Mouse (Mus musculus) limb, embryonic 11.5 days (tissue): Measurements from ENCODE around the gene Lactb. TPM values are rescaled to one million over a fixed set of nuclear protein-coding genes. Genes with fewer than 3 reads are reported as not detected.

Experiments used
- ATAC-seq: fragments of 200-750 bp; cut with Nextera tagmentation; 2 replicates; pipeline ENCODE4 v1.8.0; 2017; ENCODE audit warnings: low read depth; ENCODE audit not compliant: insufficient number of reproducible peaks, low FRiP score, low TSS enrichment
- DNase-seq: peaks from one replicate; pipeline ENCODE4 v3.0.0-alpha.2; 2015; ENCODE audit warnings: low spot score
- H3K27ac ChIP-seq: fragments of 300-500 bp; sonication (generic); replicated peaks from 2 replicates; pipeline ENCODE4 v1.5.1; 2014; ENCODE audit warnings: low read depth, mild to moderate bottlenecking, low read length
- H3K27me3 ChIP-seq: fragments of 300-500 bp; sonication (generic); 2 replicates; pipeline ENCODE4 v1.6.1; 2014; ENCODE audit warnings: mild to moderate bottlenecking, low read length, mixed read lengths; ENCODE audit not compliant: control insufficient read depth, insufficient read depth
- H3K36me3 ChIP-seq: fragments of 300-500 bp; sonication (generic); 2 replicates; pipeline ENCODE4 v1.6.1; 2014; ENCODE audit warnings: mild to moderate bottlenecking, low read length, moderate library complexity, mixed read lengths; ENCODE audit not compliant: control insufficient read depth, insufficient read depth
- H3K4me1 ChIP-seq: fragments of 300-500 bp; sonication (generic); 2 replicates; pipeline ENCODE4 v1.6.1; 2014; ENCODE audit warnings: low read length, mixed read lengths; ENCODE audit not compliant: control insufficient read depth, insufficient read depth
- H3K4me2 ChIP-seq: fragments of 300-500 bp; sonication (generic); 2 replicates; pipeline ENCODE4 v1.6.1; 2014; ENCODE audit warnings: low read depth, mild to moderate bottlenecking, moderate library complexity; ENCODE audit not compliant: severe bottlenecking
- H3K4me3 ChIP-seq: fragments of 300-500 bp; sonication (generic); 2 replicates; pipeline ENCODE4 v1.5.1; 2014; ENCODE audit warnings: low read depth, low read length
- H3K9ac ChIP-seq: fragments of 300-500 bp; sonication (generic); 2 replicates; pipeline ENCODE4 v1.6.1; 2014; ENCODE audit warnings: mild to moderate bottlenecking, low read length
- H3K9me3 ChIP-seq: fragments of 300-500 bp; sonication (generic); 2 replicates; pipeline ENCODE4 v1.6.1; 2016; ENCODE audit warnings: low read length; ENCODE audit not compliant: control insufficient read depth
- WGBS: fragments of 180-500 bp; shearing (Covaris S2); extraction: QIAGEN DNeasy Blood & Tissue Kit; methylation state at CpG from one replicate; pipeline ENCODE4 v1.1.7; 2014; 5-methylcytosine and 5-hydroxymethylcytosine counted together
- polyA plus RNA-seq: library from polyadenylated mRNA; unstranded; fragments of >200 nt; fragmentation: Nextera tagmentation; extraction: Ambion mirVana; gene quantifications from 2 replicates; pipeline ENCODE4 v1.2.1, GENCODE M21; 2014

Gene Lactb
- polyA plus RNA-seq, 1 experiment from 2014 or later, result 9.0 TPM

DNA sequence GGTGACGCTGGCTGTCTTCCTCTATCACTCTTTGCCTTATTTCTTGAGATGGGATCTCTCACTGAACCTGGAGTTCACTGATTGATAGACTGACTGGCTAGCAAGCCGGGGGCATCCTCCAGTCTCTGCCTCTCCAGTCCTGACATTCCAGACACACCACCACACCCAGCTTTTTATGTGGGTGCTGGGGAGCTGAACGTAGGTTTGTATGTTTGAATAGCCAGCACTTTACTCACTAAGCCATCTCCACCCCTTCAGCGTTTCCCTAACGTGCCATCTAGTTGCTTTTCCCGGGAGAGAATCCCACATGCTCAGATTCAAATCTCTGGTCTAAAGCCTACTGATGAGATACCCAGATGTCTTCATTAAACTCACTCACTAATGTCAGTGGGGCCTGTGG, 14.3 kb upstream of the Lactb start:
- Histone ChIP-seq H3K4me1 (no peaks in the 10 kb centered on the region), H3K27ac (no peak overlapping the region), H3K36me3 (no peaks in the 10 kb centered on the region), H3K4me3 (no peak overlapping the region), H3K4me2 (no peak overlapping the region), H3K27me3 (no peaks in the 10 kb centered on the region), H3K9ac (no peak overlapping the region), H3K9me3 (no peaks in the 10 kb centered on the region)
- ATAC-seq (no peak), DNase-seq (no peak)
- 83% methylated on average over 6 of the region's 6 CpGs for WGBS

- DNase-seq (no peak), ATAC-seq (no peak)
- Histone ChIP-seq H3K9me3 (no peaks in the 10 kb centered on the region), H3K27ac (no peak overlapping the region), H3K4me3 (no peak overlapping the region), H3K4me2 (no peak overlapping the region), H3K4me1 (no peaks in the 10 kb centered on the region), H3K36me3 (no peaks in the 10 kb centered on the region), H3K27me3 (no peaks in the 10 kb centered on the region), H3K9ac (no peak overlapping the region)
- WGBS, result 76% methylated on average over 6 of the region's 6 CpGs
These were observed 13.7 kb upstream of the Lactb start for GRCm38 (mm10) chr9:66988888-66989414.

DNA sequence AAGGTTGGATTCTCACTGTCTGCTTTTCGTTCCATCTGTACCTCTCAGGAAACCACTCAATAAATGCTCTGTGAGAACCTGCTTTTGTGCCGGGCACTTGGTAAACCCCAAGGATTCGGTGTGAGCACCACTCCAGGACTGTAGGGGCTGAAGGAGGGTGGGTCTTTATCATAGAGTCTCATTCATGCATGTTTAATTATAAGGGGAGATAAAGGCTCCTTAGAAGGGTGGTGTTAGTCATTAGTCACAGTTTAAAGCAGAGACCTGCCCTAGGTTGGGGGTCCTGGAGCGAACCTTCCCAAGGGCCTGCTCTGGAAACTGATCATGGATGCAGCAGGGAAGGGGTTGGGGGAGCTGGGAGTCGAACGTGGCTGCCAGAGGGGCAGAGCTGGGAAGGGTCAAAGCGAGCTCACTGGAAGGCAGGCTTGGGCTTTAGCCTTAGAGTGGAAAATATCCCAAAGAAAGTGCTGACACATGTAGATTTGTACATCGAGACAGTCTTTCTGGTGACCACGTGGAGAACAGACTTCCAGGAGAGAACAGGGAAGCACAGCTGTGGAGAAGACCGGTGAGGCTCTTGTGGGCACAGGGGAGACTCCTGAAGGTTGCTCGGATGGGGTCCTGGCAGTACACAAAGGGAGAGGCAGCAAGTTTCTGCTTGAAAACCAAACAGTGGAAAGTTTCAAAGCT, 13.1 kb upstream of the Lactb start:
- no peak overlapping the region for H3K4me2 ChIP-seq
- ATAC-seq (no peak), DNase-seq (no peak)
- no peaks in the 10 kb centered on the region for H3K36me3 ChIP-seq
- H3K9me3 ChIP-seq, result no peaks in the 10 kb centered on the region
- WGBS, result 77% methylated on average over 11 of the region's 11 CpGs
- H3K4me3 ChIP-seq, result no peak overlapping the region
- no peaks in the 10 kb centered on the region for H3K27me3 ChIP-seq
- H3K4me1 ChIP-seq, result no peaks in the 10 kb centered on the region
- no peak overlapping the region for H3K9ac ChIP-seq
- H3K27ac ChIP-seq, result 0 out of 2 replicates have a peak overlapping the region, but pooled peaks have one; percentile 14

- no peak overlapping the region for H3K27ac ChIP-seq
- no peak overlapping the region for H3K9ac ChIP-seq
- no peaks in the 10 kb centered on the region for H3K36me3 ChIP-seq
- no peak for DNase-seq
- no peak overlapping the region for H3K4me2 ChIP-seq
- 86% methylated on average over 7 of the region's 7 CpGs for WGBS
- ATAC-seq, result no peak
- no peaks in the 10 kb centered on the region for H3K27me3 ChIP-seq
- no peaks in the 10 kb centered on the region for H3K9me3 ChIP-seq
- H3K4me3 ChIP-seq, result no peak overlapping the region
- H3K4me1 ChIP-seq, result no peaks in the 10 kb centered on the region
These were observed 10.1 kb upstream of the Lactb start for GRCm38 (mm10) chr9:66985377-66985776.

DNA sequence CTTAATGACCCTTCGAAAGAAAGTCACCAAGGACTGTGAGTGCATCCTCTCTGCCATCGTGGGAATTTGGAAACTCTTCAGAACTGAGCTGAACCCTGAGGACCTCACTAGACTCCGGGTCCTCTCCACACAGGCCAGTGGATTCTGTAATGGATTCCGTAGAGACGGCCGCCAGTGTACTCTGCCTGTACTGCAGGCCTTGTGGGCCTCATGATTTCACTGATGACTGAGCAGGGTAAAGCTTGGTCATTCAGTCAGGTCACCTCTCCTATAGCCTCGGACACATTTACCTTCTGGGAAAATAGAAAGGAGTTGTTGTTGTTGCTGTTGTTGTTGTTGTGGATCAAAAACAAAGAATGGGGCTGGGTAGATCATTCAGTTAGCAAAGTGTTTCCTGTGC, 6.8 kb upstream of the Lactb start:
- Histone ChIP-seq H3K9me3 (no peaks in the 10 kb centered on the region), H3K27me3 (no peaks in the 10 kb centered on the region), H3K4me1 (no peaks in the 10 kb centered on the region), H3K4me2 (no peak overlapping the region), H3K36me3 (no peaks in the 10 kb centered on the region), H3K4me3 (no peak overlapping the region), H3K27ac (no peak overlapping the region), H3K9ac (no peak overlapping the region)
- DNase-seq (no peak), ATAC-seq (no peak)
- 85% methylated on average over 7 of the region's 7 CpGs for WGBS

DNA sequence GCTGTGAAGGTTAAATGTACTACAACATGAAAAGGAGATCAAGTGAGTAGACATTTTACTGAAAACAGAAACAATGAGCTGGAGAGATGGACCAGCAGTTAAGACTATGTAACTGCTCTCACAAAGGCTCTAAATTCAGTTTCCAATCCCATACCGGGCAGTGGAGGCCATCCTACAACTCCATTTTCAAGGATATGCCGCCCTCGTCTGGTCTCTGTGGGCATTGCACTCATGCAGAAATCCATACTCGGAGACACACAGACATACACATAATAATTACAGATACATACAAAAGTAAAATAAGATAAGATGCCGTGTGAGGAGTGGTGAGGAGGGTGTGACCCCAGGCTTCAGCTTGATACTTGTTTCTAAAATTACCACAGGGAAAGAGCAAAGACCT, 5.2 kb upstream of the Lactb start:
- Histone ChIP-seq H3K27ac (no peak overlapping the region), H3K4me3 (no peak overlapping the region), H3K36me3 (no peaks in the 10 kb centered on the region), H3K4me1 (no peaks in the 10 kb centered on the region), H3K9ac (no peak overlapping the region), H3K9me3 (no peaks in the 10 kb centered on the region), H3K27me3 (no peaks in the 10 kb centered on the region), H3K4me2 (no peak overlapping the region)
- ATAC-seq (no peak), DNase-seq (peak; percentile 88)
- WGBS, result 16% methylated on average over 5 of the region's 5 CpGs

DNA sequence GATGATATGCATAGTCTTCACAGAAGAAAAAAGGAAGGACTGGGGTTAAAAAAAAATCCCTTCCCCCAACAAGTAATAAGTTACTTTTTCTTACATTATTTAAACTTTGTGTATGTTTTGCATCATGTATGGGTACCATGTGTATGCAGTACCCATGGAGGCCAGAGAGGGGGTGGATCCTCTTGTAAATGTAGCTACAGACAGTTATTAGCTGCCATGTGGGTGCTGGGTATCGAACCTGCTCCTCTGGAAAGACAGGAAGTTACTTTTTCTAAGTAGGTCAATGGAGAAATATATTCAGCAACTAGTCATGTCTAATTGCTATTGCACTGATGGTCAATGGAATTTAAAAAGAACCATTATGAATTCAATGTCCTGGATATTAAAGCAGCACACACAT, 3.2 kb upstream of the Lactb start:
- no peak for DNase-seq
- Histone ChIP-seq H3K27me3 (no peaks in the 10 kb centered on the region), H3K4me1 (no peaks in the 10 kb centered on the region), H3K4me3 (no peak overlapping the region), H3K9me3 (no peaks in the 10 kb centered on the region), H3K36me3 (no peaks in the 10 kb centered on the region), H3K27ac (no peak overlapping the region), H3K4me2 (no peak overlapping the region), H3K9ac (no peak overlapping the region)
- ATAC-seq, result no peak
- 76% methylated on average over 1 of the region's 1 CpGs for WGBS

- H3K27me3 ChIP-seq, result no peaks in the 10 kb centered on the region
- DNase-seq (no peak), ATAC-seq (no peak)
- H3K4me3 ChIP-seq, result no peak overlapping the region
- no peak overlapping the region for H3K4me2 ChIP-seq
- H3K4me1 ChIP-seq, result no peaks in the 10 kb centered on the region
- no peak overlapping the region for H3K9ac ChIP-seq
- 92% methylated on average over 1 of the region's 1 CpGs for whole genome bisulfite sequencing
- H3K9me3 ChIP-seq, result no peaks in the 10 kb centered on the region
- H3K36me3 ChIP-seq, result no peaks in the 10 kb centered on the region
- no peak overlapping the region for H3K27ac ChIP-seq
These were observed 2.7 kb upstream of the Lactb start for GRCm38 (mm10) chr9:66977982-66978381.

DNA sequence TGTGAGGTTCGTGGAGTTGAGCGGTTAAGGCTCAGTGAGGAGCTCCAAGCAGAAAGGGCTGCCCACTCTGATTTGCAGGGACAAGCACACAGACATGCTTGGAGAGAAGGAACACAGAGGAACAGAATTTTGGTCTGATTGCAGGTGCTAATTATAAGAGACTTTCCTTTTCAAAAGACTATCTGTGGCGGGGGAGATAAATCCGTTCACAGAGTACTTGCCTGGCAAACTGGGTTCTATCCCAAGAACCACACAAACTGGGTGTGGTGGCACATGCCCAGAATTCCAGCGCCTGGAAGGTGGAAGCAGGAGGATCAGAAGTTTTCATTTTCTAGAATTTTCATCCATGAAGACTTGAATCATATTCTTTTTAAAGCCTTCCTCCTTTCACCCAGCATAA, 1.8 kb upstream of the Lactb start:
- Histone ChIP-seq H3K4me1 (no peaks in the 10 kb centered on the region), H3K4me2 (no peak overlapping the region), H3K9ac (no peak overlapping the region), H3K9me3 (no peaks in the 10 kb centered on the region), H3K27ac (no peak overlapping the region), H3K27me3 (no peaks in the 10 kb centered on the region), H3K36me3 (no peaks in the 10 kb centered on the region), H3K4me3 (no peak overlapping the region)
- WGBS, result 79% methylated on average over 5 of the region's 5 CpGs
- DNase-seq (no peak), ATAC-seq (no peak)
